Mouse (Mus musculus): ENCODE results near the gene Ift122.

Gene Ift122

DNA sequence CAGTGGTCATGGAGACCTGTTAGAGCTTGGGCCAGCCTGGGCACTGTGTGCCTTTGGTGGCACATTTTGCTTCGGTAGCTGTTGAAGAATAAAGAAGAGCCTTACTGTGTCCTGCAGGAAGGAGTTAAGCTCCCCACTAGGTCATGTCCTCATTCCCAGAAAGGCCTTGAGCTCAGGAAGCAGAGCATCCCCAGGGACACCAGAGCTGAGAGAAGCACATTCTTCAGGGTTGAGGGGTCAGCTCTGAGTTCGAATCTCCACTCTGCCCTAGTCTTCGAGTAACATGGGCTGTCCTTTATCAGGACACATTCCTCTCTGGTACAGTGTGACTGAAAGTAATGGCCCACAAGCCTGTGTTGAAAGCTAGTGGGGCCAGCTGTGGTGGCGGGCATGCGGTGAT lies 66.6 kb downstream of the Ift122 start:
- CTCF ChIA-PET: no interaction called here

DNA sequence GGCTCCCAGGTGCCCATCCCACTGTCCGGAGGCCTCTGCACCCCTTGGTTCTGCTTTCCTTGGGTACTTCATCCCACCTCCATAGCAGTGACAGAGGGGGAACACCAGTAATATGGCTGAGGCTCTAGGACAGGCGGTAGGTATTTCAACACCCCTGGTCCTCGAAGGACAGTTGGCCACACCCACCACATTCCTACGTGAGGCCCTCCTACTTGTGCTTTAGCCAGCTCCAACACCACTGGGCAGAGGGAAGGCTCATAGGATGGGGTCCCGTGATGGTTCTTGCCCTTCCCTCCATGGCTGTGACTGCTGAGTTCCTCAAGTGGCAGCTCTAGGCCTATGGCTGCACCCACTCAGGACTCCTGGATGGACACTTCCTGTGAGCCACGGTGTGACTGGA lies 71.6 kb downstream of the Ift122 start:
- CTCF ChIA-PET: interaction anchor here (0.5 kb wide), 1 partner anchor 21 kb away, joined by 4 read pairs; no protein-coding TSS in a partner anchor

DNA sequence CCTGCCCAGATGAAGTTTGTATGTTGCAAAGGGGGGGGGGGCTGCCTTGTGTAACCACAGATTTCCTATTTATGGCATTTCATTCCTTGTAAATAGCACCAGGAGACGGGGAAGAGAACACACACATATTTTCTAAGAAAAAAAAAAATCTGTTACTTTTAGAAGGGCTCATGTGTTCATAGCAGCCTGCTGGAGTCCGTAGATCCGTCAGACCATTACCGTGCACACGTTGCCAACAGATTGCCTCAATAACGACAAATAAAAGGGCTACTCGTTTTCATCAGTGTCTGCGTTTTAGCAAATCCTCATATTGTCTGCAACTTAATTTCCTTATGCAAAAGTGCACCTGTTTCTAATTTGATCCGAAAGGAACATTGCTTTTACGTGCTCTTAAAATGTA lies 73.1 kb downstream of the Ift122 start:
- CTCF ChIA-PET: no interaction called here

DNA sequence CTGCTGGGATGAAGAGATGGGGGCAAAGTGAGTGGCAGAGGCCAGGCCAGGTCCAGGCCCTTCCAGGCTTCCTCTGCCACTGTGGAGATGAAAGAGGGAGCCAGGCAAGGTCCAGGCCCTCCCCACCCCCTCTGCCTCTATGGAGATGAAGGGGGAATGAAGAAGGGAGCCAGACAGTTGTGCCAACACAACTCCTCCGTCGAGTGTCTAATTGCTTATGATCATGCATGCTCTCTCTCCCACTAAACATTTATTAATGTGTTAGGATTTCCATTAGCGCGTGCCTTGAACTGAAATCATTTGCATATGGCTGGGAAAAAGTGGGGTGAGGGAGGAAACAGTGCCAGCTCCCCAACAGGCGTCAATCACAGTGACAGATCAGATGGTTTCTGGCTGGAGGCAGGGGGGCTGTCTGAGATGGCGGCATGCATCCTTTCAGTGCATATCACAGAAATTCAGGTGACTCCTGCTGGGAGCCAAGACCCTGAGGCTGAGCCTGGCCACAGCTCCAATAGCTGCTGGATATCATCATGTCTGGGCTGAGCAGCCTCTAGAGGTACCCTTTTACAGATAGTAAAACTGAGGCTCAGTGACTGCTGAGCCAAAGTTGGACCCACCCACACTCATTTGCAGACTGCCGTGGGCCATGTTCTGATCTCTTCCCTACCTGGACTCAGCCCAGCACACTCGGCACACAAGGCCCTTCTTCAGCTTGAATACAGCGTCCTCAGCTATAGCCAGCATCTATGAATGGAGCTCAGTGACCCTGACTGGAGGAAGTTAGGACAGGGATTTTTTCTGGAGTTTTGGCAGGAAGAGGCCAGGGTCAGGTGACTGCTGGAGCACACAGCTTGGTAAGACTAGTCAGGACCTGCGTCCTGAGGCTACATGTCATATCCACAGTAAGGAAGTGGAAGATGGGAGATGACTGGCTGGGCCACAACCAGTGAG lies 74.3 kb downstream of the Ift122 start:
- CTCF ChIA-PET: interaction anchor here (0.6 kb wide), 1 partner anchor 157 kb away, joined by 3 read pairs; no protein-coding TSS in a partner anchor

DNA sequence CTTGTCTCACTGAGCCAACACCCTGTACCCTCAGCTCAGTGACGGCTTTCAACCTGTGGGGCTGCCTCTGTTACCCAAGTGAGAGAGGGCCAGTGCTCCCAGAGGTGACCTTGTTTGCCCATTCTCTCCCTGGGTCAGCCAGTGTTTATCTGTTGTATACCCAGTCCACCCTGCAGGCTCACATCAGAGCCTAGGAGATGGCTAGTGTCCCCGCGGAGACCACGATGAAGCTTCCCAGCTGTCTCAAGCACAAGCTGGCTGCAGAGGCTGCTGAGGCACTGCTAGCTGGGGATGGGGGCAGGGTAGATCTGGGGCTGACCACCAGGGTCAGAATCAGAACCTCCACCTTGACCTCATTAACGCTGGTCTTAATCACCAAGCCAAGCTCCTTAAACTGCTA lies 76.7 kb downstream of the Ift122 start:
- CTCF ChIA-PET: no interaction called here

DNA sequence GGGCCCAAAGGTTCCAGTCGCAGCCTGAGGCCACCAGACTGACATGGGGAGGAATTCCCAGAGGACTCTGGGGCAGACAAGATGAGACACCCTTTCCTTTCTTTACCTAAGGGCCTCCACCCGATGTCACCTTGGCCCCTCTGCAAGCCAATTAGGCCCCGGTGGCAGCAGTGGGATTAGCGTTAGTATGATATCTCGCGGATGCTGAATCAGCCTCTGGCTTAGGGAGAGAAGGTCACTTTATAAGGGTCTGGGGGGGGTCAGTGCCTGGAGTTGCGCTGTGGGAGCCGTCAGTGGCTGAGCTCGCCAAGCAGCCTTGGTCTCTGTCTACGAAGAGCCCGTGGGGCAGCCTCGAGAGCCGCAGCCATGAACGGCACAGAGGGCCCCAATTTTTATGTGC lies 78.4 kb downstream of the Ift122 start, which contains the start of gene Rho:
Rho (plus strand) TSS at position 110 of the 400 bp plus-strand sequence.
- CTCF ChIA-PET: interaction anchor here (0.6 kb wide), 1 partner anchor 134 kb away, joined by 6 read pairs; no protein-coding TSS in a partner anchor

DNA sequence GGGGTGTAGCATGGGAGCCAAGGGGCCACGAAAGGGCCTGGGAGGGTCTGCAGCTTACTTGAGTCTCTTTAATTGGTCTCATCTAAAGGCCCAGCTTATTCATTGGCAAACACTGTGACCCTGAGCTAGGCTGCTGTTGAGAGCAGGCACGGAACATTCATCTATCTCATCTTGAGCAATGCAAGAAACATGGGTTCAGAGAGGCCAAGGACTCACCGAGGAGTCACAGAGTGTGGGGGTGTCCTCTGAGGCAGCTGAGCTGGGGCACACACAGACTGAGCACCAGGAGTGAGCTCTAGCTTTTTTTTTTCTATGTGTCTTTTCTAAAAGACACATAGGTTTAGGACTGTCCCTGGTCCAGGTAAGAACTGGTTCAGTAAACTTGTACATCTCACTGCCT lies 79.1 kb downstream of the Ift122 start:
- CTCF ChIA-PET: interaction anchor here (0.6 kb wide), 2 partner anchors 133 to 222 kb away, joined by 3 to 6 read pairs; no protein-coding TSS in a partner anchor

DNA sequence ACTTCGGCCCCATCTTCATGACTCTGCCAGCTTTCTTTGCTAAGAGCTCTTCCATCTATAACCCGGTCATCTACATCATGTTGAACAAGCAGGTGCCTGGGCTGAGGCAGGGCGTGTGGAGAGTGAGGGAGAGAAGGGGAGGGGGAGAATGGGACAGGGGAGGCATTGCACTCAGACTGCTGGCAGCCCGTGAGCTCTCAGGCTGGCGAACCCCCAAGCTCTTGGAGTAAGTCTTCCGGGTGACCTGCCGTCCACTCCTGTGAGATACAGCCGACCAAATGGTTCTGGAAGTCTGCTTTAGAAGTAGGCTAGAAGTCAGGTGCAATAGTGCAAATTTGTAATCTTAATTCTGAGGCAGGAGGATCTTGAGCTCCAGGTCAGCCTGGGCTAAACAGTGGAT lies 82.3 kb downstream of the Ift122 start:
- CTCF ChIA-PET: no interaction called here

DNA sequence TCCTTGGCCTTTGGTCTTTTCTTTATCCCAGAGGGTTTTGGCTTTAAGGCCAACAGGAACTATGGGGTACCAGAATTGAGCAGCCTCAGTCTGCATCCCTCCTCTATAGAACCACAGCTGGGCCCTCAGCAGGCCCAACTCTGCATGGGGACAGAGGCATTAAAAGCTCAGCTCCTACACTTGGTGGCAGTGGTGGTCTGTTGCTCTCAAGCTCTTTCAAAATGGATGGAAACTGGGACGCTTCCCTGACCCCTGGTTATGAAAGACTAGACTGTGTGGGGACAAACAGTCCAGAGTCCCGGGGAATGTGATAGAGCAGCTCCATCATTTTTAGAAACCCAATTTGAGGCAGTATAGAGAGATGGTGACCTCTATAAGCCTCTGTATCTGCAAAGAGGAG lies 84.7 kb downstream of the Ift122 start:
- CTCF ChIA-PET: no interaction called here

DNA sequence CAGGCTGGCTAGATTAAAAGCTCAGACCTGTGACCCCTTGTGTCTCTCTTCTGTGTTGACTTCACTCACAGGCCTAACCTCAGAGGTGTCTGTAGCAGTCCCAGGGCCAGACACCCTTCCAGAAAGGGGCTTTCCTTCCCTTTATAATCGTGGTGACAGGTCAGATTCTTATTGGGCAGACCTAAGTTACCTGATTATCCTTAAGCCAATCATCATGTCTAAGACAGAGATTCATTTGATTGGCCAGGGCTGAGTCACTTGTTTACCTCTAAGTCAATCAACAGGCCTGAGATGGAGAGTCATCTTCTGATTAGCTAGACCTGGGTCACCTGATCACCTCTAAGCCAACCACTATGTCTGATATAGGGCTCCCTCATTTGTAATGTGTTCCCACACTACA lies 85.5 kb downstream of the Ift122 start:
- CTCF ChIA-PET: no interaction called here

DNA sequence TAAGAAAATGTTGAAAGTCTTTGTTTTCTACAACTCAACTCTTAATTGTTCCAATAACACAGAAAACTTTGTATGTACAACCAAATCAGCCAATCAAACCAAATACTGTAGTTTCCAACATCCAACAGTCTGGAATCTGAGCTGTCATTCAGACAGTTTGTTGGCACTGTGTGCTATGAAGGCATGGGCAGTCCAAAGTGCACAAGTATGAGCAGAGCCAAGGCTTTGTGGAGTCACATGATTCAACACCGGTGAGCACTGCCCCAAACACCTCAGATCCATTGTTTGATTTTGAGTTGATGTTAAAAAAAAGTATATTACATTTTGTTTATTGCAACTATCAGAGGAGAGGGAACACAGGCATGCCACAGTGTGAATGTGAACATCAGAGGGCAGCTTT lies 87.3 kb downstream of the Ift122 start:
- CTCF ChIA-PET: no interaction called here

DNA sequence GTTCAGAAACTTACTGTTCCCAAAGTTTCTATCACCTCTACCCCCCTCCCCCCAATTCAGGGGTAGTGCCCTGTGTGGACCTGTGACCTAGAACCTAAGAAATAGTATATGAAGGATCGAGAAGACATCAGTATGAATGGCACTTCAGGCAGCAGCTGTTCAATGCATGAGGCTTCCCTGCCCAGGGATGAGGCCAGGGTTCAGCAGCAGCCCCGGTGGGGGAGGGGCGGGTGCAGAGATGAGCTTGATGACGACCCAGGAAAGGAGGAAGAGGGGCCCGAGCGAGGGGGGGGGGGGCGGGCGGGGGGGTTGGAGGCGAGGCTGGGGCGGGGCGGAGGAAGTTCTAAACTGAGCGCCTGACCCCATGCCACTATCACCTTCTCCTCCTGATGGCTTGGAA lies 87.9 kb downstream of the Ift122 start:
- CTCF ChIA-PET: no interaction called here

DNA sequence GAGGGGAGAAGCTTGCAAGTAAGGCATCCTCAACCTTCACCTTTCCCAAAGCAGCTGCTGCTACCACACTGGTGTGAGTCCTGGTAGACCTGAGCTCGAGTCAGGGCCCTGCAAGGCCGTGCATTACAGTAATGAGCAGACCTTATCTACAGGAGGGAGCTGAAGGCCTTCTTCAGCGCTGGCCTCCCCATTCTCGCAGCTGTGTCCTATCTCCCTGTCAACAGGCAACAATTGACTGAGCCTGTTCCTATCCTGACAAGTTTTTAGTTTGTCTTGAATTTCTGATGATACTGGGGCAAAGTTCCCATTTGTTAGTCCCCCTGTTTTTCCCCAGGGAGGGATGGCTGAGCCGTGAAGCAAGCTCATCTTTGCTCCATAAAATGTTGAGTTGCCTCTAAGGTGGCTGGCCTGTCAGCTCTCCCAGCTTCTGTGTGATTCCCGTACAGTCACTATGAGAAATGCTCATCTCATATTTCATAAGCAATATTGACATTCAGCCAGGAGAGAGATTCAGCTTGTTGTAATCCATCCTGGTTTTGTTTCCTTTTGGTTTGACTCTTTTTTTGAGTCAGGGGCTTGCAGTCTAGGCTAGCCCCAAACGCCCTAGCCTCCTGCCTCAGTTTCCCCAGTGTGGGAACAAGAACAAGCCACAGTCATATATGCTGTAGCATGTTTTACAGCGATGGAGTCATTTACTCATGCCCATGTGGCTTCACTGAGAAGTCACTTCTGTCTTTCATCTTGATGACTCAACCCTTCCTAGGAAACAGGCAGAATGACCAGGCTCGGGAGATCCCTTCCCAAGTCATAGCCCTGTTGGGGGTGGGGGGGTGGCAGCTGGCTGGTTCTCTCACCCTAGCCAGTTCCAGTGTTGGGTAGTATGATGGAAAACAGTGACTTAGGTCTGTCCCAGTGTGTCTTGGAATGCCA lies 90.5 kb downstream of the Ift122 start:
- CTCF ChIA-PET: interaction anchor here (0.5 kb wide), 1 partner anchor 145 kb away, joined by 6 read pairs; no protein-coding TSS in a partner anchor

DNA sequence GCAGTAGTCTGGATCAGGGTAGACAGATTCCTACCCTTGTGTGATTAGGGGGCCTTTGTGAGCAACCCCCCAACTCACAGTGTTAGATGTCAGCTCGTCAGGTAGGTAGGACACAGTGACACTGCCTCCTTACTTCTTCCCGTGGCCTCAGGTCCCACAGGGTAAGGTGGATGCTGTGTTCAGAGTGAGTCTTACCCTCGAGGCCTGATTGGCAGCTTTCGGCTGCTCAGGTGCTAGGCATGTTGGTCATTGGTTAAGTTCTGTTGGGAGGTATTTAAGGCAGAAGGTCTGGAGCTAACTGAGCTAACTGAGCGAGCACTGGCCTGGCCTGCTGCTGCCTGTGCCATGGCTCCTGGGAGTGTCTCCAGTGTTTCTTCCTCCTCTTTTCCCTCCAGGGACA lies 91.4 kb downstream of the Ift122 start, which contains the start of gene H1foo:
H1foo (plus strand) TSS at position 301 of the 400 bp plus-strand sequence.
- CTCF ChIA-PET: no interaction called here

DNA sequence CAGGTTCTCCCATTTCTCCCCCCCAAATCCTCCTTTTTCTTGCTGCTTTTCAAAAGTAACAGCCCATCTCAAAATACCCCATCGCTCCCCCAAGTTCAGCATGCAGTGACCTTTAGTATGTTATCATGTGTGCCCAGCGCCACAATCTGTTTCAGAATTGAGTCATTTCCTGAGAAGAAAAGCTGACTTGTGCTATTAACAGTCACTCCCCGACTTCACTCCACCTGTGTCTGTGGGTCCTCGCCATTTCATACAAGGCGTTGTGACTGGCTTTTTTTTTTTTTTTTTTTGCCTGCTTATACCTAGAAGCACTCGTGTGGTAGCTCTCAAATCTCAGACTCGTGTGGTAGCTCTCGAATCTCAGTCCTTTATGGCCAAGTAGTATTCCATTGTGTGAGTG lies 92.4 kb downstream of the Ift122 start:
- CTCF ChIA-PET: interaction anchor here (0.7 kb wide), 1 partner anchor 21 kb away, joined by 4 read pairs; no protein-coding TSS in a partner anchor

DNA sequence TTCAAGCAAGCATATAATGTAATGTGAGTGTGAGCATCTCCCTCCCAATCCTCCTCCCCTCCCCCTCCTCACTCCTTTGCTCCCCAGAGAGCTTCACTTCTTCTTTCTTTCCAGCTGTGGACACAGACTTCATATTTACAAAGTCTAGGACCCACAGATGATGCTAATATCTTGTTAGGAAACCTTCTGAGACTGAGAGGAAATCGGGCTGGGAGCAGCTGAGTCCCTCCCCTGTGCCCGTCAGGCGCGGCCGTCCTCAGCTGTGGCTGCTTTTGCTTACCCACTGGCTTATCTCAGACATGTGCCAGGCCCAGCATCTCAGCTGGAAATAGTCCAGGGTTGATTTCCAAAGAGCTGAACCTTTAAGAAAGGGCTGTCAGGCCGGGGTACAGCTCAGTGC lies 93.1 kb downstream of the Ift122 start:
- CTCF ChIA-PET: no interaction called here

DNA sequence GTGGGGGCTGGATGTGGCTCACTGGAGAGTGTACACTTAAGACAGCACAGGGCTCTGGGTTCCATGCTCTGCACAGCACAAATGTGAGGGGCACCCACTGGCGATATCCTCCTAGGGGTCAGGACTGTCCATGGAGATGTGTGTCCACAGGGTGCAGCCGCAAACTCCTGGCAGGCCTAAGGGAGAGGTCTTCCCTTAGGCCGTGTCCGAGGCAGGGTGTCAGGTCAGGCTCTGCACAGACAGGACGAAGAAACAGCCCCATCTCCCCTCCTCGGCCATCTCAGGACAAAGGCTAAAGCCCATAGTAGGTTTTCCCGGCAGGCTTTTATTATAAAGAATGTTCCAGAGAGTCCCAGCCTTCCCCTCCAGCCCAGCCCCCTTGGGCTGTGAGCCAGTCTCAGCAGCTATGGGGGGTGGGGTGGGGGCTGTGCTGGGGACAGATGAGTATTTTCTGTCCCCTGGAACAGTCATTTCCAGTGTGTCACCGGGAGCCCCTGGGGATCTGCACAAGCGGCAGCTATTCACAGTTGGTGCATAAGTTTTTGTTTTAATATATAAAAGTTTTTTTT lies 101.3 kb downstream of the Ift122 start:
- CTCF ChIA-PET: no interaction called here

DNA sequence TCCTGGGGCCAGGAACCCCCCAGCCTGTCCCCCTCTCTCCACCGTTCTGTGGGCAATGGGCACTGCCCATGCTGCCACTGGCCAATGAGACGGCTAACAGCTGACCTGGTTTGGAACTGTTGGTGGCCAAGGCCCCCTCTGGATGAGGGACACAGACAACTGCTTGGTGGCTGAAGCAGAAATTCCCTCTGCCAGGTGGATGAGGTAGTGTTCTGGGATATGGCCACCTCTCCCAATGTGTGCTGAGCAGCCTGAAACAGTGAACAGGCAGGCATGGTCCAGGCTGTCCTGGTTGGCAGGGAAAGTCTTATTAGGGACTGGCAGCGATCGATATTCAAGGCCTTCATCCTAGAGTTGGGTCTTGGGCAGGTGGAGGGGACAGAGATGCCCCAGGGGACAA lies 101.9 kb downstream of the Ift122 start:
- CTCF ChIA-PET: no interaction called here

DNA sequence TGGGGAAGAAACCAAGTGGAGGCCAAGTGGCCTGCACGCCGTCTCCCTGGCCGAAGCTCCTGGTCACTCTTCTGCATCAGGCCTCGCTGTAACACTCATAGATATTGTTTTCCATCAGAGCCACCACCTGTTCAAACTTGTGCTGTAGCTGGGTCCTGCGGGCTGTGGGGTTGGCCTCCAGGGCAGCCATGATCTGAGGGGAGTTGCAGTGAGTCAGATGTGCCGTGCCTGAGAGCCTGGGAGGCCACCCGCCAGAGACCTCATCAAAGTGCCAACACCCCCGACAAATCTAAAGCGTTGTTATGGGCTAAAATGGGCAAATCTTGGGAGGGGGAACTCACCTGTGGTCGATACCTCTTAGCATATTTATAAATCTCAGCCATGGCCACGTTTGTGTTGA lies 102.4 kb downstream of the Ift122 start:
- CTCF ChIA-PET: no interaction called here

DNA sequence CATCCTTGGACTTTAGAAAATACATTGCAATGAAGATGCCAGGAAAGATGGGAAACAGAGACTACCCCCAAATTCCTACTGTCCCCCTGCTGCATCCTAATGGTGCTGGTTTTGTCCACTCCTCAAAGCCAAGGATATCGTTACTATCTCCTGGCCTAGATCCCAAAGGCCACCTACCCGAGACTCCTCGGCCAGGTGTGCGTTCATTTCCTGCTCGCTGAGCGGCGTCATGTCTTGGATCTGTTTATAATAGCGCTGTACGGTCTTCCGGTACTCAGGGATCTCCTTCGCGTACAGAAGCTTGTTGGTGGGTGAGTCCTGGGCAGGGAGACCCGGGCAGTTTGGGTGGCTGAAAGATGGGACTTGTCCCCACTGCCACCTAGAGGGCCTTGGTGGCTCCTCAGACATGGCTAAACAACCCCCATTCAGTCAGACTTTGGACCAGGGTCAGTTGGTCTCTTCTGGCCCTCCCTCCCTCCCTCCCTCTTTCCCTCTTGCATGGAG lies 103.2 kb downstream of the Ift122 start:
- CTCF ChIA-PET: interaction anchor here (0.6 kb wide), 1 partner anchor 110 kb away, joined by 3 read pairs; no protein-coding TSS in a partner anchor

DNA sequence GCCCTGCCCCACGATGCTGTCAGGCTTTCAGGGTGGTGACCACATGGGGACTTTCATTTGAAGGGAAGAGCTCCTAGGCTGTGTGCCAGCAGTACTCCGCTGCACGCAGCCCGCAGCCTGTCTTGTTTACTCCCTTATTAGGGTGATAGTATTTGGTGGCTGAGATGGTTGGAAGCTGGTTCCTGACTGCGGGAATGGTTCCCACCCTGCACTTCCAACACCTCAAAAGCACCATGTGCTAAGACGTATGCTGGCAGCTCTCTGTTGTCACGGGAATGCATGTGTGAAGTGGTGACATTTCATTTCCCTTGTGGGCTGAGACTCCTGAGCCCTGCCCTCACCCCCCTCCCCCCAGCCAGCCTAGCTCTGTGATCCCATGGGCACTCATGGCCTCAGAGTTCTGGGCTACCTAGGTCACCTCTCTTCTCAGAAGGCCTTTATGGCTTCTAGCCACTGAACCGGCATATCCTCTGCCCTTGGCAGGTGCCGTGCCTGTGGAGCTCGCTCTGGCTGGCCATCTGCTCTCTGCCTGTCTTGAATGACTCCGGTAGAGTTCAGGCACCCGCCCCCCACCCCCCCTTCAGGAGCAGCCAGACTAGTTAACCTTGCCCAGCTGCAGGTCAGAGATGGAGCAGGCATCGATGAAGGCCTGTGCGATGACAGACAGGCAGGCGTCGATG lies 103.8 kb downstream of the Ift122 start:
- CTCF ChIA-PET: interaction anchor here (0.6 kb wide), 1 partner anchor 111 kb away, joined by 3 read pairs; no protein-coding TSS in a partner anchor

All from spleen, embryonic (tissue).